Mouse (Mus musculus): ENCODE data around the gene Pfkm.

The Pfkm gene

DNA sequence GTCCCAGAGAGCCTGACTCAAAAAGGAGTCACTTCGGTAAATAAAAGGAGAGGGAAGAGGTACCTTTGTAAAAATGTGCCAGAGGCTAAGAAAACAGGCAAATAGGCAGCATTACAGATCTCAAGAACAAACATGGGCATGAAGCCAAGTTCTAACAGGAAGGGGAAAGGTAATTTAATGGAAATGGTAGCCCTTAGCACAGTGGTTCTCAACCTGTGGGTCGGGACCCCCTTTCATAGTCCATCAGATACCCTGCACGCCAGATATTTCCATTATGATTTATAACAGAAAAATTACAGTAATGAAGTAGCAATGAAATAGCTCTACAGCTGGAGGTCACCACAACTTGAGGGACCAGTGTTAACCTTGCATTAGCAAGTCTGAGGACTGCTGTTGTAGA lies 84.9 kb downstream of the Pfkm start:
- DNase-seq, result no peak

DNA sequence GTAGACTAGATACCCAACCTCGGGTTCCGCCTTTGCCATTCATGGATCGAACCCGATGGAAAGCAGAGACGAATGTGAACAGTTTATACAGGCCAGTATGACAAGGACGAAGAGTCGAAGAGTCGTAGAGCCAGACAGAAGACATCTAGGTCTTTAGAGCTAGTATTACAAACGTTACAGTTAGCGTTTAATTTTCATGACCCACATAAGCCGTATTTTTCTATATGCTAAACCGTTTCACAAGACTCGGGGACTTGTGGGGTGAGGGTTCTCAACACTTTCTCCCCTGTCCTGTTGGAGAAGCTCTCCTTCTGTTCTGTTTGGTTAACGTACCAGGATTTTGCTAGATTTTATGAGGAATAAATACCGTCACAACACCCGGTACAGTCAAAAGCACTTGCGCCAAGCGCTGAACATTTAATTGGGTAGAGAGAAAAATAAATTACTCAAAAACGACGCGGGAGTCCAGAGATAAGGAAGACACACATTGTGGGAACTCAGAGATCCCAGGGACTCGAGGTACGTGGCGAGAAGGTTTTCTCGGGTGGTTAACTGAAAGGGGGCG lies 88.3 kb downstream of the Pfkm start:
- peak; percentile 22 to 38 for DNase-seq

DNA sequence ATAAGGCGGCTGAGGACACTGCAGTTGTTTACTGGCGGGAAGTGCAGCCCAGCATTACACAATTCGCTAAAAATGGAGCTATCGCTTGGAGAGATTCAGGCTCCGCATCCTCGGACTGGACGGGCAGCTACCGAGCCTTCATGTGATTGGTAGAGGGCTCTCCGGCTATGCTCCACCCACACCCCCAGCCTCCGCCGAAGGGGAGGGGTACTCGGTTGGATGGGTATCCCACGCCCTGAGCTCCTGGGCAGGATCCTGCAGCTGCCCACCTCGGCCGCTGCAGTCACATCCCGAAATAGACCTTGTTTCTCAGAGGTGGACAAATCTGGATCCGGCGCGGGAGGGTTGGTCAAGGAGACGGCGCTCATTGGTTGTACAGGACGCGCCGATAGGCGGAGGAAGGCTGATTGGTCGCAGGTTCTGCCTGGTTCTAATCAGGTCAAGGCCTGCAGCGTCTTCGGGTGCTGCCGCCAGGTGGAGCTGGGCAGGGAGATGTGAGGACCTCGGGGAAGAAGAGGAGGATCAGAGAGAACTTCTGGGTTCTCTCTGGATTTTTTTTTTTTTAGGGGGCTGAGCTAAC lies 88.8 kb downstream of the Pfkm start:
- peak; percentile 95 to 99 for DNase-seq
